Mouse (Mus musculus) left cerebral cortex, adult 9 months (tissue): ENCODE measurements at regions not wholly inside any gene's neighbourhood (a gene's known extent, or its start where the extent isn't known, plus 50 kb on each side); places are given as distances from the start of the nearest gene placed in this dataset.

Experiments
- DNase-seq, 2 experiments: peaks; one replicate each; pipeline ENCODE4 v3.0.0; 2022; ENCODE audit warnings: low spot score in 2 of 2

DNA sequence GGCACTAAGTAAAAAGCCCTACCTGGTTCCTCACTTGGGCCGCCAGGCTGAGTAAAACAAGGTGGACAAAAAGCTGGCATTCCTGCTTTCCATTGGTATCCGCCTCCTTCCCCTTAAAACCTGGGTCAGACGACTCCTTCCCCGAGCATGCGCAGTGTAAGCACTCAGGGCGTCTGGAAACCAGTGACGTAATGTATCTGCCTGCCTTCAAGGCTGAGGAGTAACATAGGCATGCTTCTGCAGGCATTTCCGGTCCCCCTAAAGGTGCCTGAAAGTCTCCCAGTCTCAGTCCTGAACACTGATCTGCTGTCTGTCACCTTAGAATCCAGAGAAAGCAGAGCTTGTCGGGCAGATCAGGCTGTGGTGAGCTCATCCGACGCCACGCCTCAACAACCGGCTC, 140.7 kb downstream of the Cd24a start:
- no peak for DNase-seq

DNA sequence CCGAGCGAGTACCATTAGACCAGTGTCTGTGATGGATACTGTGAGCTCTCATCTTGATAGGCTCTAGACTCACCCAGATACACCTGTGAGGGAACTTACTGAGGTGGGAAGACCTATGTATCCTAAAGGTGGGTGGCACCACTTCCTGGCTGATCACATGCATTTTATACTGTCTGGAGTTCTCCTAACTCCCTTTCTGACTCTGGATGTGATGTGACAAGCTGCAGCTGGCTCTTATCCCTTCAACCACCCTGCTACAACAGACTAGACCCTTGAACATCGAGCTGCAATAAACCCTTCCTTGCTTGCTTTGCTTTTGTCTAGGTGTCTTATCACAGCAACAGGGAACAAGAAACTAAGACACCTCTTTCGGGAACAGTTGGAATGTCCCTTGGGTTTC, 143.3 kb downstream of the Cd24a start:
- no peak for DNase-seq

DNA sequence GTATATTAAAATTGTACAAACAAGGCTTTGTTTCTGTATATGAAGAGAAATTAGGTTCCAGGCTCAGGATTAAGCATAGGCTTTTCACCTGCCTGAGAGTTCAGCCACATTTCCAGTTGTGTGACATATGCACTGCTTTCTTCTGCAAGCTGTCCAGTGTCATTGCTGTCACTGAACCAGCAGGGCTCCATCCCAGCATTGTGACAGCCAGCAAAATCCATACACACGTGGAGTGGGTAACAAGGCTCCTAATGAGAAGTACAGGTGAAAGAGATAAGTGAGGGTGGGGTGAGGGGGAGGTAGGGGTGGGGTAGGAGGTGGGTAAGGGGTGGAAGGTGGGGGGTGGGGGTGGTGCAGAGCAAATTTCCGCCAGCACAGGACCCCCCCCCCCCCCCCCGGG, 144.1 kb downstream of the Cd24a start:
- no peak for DNase-seq

DNA sequence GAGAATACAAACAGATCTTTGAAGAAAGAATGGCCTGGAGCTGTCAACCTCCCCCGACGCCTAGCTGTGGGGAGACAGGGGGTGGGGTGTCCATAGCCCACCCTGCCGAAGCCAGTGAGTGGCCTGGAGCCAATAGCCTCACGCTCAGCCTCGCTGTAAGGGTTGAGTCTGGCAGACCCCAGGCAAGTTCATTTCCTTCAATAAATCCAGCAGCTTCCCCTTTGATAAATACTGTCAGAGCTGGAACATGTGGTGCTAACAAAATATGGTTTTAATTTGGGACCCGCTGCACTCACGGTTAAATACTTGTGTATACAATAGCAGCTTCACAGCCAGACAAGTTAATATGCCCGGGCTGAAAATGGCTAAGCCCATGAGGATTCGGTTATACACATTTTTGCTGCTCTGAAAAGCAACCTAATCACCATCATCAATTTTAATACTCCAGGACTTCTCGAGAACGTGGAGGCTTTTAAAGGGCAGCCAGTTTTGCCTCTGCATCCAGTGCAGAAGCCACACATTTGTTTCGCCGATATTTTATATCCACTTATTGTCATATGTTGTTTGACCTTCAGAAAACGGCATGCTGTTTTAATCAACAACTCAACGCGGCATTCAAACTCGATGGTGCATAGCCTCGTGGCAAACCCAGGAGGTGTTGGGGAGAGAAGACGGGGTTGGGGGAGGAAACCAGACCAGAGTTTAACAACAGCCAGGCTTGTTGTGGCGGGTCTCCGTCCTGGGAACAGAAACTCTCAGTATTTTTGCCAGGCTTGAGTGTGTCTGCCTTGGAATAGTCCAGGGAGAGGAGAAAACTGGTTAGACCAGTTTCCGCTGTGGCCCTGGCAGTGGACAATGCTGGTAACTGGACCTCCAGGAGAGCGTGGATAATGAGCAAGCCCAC, 144.9 kb downstream of the Cd24a start:
- no peak for DNase-seq

DNA sequence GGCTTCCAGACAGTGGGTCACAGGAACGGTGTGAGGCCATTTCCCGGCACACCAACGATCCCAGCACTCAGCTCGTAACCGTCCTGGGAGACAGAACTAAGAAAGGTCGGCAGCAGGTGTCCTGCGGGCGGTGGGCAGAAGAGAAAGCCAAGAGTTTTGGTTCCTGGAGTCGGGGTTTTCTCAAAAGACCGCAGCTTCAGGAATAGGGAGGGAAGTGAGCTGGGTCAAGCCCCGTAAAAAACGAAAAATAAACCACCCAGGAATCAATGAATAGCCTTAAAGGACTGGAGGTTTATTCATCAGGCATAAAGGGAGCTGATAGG, 145.5 kb downstream of the Cd24a start:
- DNase-seq, result no peak

DNA sequence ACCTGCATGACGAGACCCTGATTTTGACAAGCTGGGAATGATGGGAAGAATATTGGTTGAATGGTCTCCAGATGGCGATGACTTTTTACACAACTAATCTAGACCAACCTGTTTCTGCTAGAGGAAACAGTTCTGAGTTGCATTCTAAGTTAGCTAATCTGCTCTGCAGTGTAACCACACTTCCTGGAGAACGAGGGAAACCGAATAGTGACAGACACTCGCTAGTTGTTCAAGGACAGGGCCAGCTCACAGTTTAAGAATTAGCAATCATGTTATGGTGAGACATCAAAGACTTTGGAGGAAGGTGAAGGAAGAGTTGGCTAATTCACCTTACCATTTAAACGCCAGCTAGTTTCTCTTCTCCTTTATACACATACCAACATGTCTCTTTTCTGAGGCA, 149.7 kb downstream of the Cd24a start:
- no peak for DNase-seq

DNA sequence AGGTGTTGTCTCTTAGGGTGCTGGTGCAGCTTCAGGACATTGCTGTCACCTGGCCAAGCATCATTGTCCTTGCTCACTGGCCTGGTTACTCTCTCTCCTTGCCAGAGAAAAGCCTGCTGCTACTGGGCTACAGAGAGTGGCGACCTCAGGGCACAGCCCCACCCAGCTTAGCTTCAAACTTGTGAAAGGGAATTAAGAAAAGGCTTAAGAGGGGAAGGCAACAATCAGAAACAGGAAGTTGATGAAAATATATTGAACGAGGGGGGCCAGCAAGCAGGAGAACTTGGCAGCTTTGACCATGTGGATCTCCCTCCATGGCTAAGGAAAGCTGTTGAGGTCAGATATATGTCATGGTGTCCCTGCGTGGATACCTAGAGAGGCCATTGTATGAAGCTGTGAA, 151.1 kb downstream of the Cd24a start:
- no peak for DNase-seq

DNA sequence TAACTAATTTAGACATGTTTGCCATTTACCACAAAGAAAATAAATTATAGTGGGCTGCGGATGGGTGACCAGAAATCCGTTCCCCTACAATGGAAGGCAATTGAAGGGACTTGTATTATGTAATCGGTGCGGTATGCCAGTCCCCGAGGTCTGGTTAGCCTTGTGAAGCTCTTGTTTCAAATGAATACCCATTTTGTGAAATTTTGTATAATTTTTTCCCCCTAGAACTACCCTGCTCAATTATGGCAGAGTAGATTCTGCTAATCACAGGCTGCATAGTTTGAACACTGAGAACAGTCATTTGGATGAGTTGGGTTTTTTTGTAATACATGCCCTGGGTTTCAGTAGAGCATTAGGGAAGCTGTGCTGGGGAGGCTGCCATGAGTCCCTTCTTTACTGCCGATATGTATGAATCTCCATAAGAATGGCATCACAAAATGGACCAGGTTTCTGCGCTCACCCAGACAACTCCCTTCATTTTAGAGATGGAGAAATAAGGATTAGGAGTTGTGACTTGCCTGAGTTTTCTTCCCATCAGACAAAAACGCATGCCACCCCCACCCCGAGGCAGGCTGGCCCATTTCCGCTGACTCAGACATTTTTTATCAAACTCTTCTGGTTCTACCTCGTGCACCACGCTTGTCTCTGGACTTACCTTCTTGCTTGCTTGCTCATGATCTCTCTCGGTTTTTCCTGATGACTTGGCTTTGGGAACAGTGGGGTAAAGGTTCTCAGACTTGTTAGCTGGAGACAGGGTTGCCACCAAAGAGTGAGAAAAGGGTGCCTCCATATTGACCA, 155.7 kb downstream of the Cd24a start:
- no peak for DNase-seq

DNA sequence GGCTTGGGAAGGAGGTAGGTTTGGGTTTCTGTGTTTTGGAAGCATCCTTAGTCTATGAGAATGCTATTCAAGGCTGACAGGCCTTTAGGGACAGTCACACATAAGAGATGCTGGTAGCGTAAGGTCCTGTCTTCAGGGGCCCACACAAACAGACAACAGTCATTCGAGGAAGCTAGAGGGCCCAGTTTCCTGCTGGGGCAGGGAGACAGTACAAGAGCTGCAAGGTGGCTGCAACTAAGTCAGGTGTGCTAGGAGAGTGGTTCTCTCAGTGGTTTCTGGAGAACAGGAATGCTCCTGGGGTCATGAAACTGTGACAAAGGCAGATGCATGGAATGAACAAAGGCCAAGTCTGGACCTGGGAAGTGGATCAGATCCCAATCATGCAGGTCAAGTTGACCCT, 161.1 kb downstream of the Cd24a start:
- DNase-seq, result no peak

GRCm38 (mm10) chr10:43739718-43740117, 161.6 kb downstream of the Cd24a start:
- no peak for DNase-seq

DNA sequence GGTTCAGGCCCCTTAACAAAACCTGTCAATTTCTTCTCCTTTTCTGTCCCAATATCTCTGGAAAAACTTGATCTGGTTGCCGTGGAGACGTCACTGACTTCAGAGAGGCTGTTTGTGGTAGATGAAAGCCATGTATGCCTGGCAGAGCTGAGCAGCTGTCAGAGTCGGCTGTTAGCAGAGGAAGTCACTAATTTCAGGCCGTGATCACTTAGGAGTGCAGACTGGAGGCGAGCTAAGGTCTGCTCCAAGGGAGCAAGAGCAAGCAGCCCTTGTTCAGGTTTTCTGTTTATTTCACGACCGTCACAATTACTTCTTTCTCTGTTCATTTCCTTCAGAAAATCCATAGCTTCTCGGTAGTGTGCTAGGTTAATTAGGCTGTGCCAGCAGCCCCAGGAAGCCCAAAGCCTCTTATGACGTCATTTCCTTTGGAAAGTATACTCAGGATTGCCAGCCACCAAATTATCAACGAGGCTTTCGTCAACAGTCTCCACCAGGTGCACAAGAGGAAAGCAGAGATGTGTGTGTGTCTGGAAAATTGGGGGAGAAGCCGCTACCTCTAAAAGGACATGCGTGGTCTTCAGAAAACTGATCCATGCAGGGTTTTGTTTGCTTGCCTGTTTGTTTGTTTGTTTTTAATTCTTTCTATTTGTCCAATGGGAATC, 161.2 kb downstream of the Qrsl1 start:
- DNase-seq, result peak in 1 of 2 experiments; percentile 21

GRCm38 (mm10) chr10:43741361-43742084, 160.0 kb downstream of the Qrsl1 start:
- no peak for DNase-seq

GRCm38 (mm10) chr10:43742085-43743054, 159.2 kb downstream of the Qrsl1 start:
- no peak for DNase-seq

DNA sequence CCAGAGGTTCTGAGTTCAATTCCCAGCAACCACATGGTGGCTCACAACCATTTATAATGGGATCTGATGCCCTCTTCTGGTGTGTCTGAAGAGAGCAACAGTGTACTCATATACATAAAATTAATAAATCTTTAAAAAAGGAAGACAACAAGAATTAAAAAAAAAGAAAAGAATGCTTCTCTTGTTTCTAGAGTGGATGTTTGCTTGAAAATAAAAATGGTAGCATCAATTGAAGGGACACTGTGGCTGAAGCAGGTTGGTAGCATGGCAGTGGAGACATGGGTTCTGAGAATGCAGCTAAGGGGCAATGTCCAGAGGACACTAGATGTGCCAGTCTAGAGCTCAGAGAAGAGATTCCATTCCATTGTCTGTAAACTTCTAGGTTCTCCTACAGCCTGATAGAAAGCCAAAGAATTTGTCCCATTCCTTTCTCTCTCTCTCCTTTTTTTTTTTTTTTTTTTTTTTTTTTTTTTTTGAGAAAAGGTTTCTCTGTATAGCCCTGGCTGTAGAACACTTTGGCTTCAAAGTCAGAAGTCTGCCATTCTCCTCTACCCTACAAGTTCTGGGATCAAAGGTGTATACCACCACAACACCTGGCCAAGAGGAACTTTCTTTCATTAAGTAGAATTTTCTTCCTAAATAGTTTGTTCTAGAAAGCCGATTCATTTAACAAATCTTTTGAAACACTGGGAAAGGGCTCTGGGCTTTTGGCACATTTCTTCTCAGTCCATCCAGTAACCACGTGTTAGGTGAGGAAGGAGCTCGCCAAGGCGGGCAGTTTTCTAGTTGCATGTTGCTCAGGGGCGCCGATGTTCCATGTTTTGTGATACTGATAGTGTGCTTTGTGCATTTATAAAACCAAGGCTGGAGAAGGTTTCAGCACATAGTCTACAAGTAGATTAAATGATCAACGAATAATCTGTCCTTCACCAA, 158.1 kb downstream of the Qrsl1 start:
- DNase-seq, result no peak

- DNase-seq, result no peak
Measured at GRCm38 (mm10) chr10:43745931-43746630, 155.5 kb downstream of the Qrsl1 start.

GRCm38 (mm10) chr10:43746631-43747001, 154.9 kb downstream of the Qrsl1 start:
- DNase-seq, result no peak

DNA sequence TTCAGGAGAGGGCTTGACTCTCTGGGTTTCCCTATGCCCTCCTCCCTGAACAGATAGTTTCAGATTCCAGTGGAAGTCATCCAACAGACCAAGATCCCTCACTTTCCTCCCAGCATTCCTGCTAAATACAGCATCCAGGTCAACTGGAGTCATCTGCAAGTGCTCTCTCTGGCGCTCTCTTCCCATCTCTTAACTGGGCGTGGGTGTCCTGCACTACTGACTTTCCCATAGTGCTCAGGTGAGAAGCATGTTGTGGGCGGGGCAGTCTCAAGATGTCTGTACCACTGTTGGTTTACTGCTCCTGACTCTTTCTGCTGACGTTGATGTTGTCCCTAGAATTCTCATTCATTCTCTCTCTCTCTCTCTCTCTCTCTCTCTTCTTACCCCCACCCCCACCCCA, 154.0 kb downstream of the Qrsl1 start:
- no peak for DNase-seq

- DNase-seq, result no peak
Measured at GRCm38 (mm10) chr10:43748300-43748699, 153.2 kb downstream of the Qrsl1 start.

GRCm38 (mm10) chr10:43749496-43750110, 151.9 kb downstream of the Qrsl1 start:
- no peak for DNase-seq
